Mouse (Mus musculus) liver, adult 2 months (tissue): Measurements from ENCODE around the gene Top2b. TPM values are rescaled to one million over a fixed set of nuclear protein-coding genes. Genes with fewer than 3 reads are reported as not detected.

Experiments used
- DNase-seq: peaks from one replicate; pipeline ENCODE4 v3.0.0-alpha.2; 2011; ENCODE audit warnings: low read depth, low spot score; ENCODE audit errors: extremely low read depth
- H3K27ac ChIP-seq: fragments of 200-500 bp; replicated peaks from 2 replicates; pipeline ENCODE4 v1.5.1; 2012; ENCODE audit warnings: low read depth, mild to moderate bottlenecking, control low read depth, inconsistent platforms, low read length; ENCODE audit not compliant: insufficient read depth
- H3K27me3 ChIP-seq: fragments of 200-500 bp; 2 replicates; pipeline ENCODE4 v1.6.1; 2012; ENCODE audit warnings: mild to moderate bottlenecking, moderate library complexity, low read length, inconsistent platforms; ENCODE audit not compliant: control insufficient read depth, insufficient read depth
- H3K36me3 ChIP-seq: fragments of 200-500 bp; 2 replicates; pipeline ENCODE4 v1.6.1; 2012; ENCODE audit warnings: low read length, inconsistent platforms; ENCODE audit not compliant: control insufficient read depth, insufficient read depth
- H3K4me1 ChIP-seq: fragments of 200-500 bp; 2 replicates; pipeline ENCODE4 v1.6.1; 2011; ENCODE audit warnings: low read length; ENCODE audit not compliant: control insufficient read depth, insufficient read depth
- H3K4me3 ChIP-seq: fragments of 200-500 bp; 2 replicates; pipeline ENCODE4 v1.5.1; 2011; ENCODE audit warnings: low read depth, mild to moderate bottlenecking, control low read depth, low read length, moderate library complexity; ENCODE audit not compliant: insufficient read depth
- H3K79me2 ChIP-seq: fragments of 200-500 bp; 2 replicates; pipeline ENCODE4 v1.6.1; 2012; ENCODE audit warnings: inconsistent platforms, mild to moderate bottlenecking, low read length, moderate library complexity; ENCODE audit not compliant: control insufficient read depth, insufficient read depth
- H3K9ac ChIP-seq: fragments of 200-500 bp; 2 replicates; pipeline ENCODE4 v1.6.1; 2012; ENCODE audit warnings: low read depth, mild to moderate bottlenecking, control low read depth, inconsistent platforms, low read length
- CTCF ChIP-seq: fragments of 200-500 bp; IDR thresholded peaks from 2 replicates; pipeline ENCODE4 v1.5.1; 2011; ENCODE audit warnings: low read depth, low read length, control low read depth
- POLR2A ChIP-seq: fragments of 200-500 bp; IDR thresholded peaks from 2 replicates; pipeline ENCODE4 v1.6.1; 2011; ENCODE audit warnings: low read length, control low read depth; ENCODE audit not compliant: insufficient read depth; ENCODE audit errors: extremely low read depth
- WGBS: fragments of 180-500 bp; shearing (Covaris S2); methylation state at CpG from one replicate; pipeline ENCODE4 v1.1.7; 2018; 5-methylcytosine and 5-hydroxymethylcytosine counted together
- polyA plus RNA-seq: library from polyadenylated mRNA; depleted of rRNA; stranded (reverse); fragments of >200 nt; gene quantifications from 2 replicates; pipeline ENCODE4 v1.2.3, GENCODE M21; 2012; rRNA removed
- total RNA-seq: library from RNA; depleted of rRNA; stranded (reverse); fragments of >200 nt; gene quantifications from 2 replicates; pipeline ENCODE4 v1.2.3, GENCODE M21; 2014; rRNA removed

Top2b gene
- total and polyA plus RNA-seq, 2 experiments: 3.2 to 56.3 TPM

- H3K27ac ChIP-seq: 0 out of 2 replicates have a peak overlapping the region, but pooled peaks have one; percentile 8
- DNase-seq: peak; percentile 93
These were observed 114.5 kb downstream of the Top2b start for GRCm38 (mm10) chr14:16479521-16479920.

GRCm38 (mm10) chr14:16480621-16481020 lies 115.6 kb downstream of the Top2b start:
- Histone ChIP-seq H3K36me3 (no peaks in the 10 kb centered on the region), H3K4me3 (no peak overlapping the region), H3K27me3 (no peaks in the 10 kb centered on the region), H3K9ac (no peak overlapping the region), H3K27ac (no peak overlapping the region), H3K4me1 (peaks cover 12% of the 10 kb centered on the region), H3K79me2 (no peaks in the 10 kb centered on the region)
- DNase-seq: peak; percentile 36
- TF ChIP-seq CTCF (no peak), POLR2A (no peak)
- 51% methylated on average over 6 of the region's 6 CpGs for WGBS

More at GRCm38 (mm10) chr14:16479521-16479920, 114.5 kb downstream of the Top2b start:
- TF ChIP-seq CTCF: no peak
- no peak for TF ChIP-seq POLR2A
- 23% methylated on average over 2 of the region's 2 CpGs for WGBS
- no peaks in the 10 kb centered on the region for H3K36me3 ChIP-seq
- H3K9ac ChIP-seq: no peak overlapping the region
- peaks cover 12% of the 10 kb centered on the region for H3K4me1 ChIP-seq
- H3K79me2 ChIP-seq: no peaks in the 10 kb centered on the region
- H3K27me3 ChIP-seq: no peaks in the 10 kb centered on the region
- no peak overlapping the region for H3K4me3 ChIP-seq

GRCm38 (mm10) chr14:16483656-16484380 lies 118.8 kb downstream of the Top2b start:
- Histone ChIP-seq H3K9ac (no peak overlapping the region), H3K27ac (no peak overlapping the region), H3K36me3 (no peaks in the 10 kb centered on the region), H3K27me3 (no peaks in the 10 kb centered on the region), H3K4me3 (no peak overlapping the region), H3K79me2 (peaks cover 3% of the 10 kb centered on the region; the same call in 1 of the 2 replicates), H3K4me1 (peaks cover 11% of the 10 kb centered on the region)
- DNase-seq: peak; percentile 79
- TF ChIP-seq CTCF: no peak
- TF ChIP-seq POLR2A: no peak
- WGBS: 36% methylated on average over 8 of the region's 8 CpGs

Other genes with a start within 250 kb of the Top2b start
- 44.5 and 47.1 TPM in 2 replicates for gene Ngly1, start 115.9 kb upstream of the Top2b start, total RNA-seq
- 25.4 and 47.6 TPM in 2 replicates for gene Ngly1, start 115.9 kb upstream of the Top2b start, polyA plus RNA-seq
- 19.6 and 22.1 TPM in 2 replicates for gene Oxsm, start 115.4 kb upstream of the Top2b start, total RNA-seq
- 13.3 and 16.7 TPM in 2 replicates for gene Oxsm, start 115.4 kb upstream of the Top2b start, polyA plus RNA-seq